Mouse (Mus musculus): ENCODE results near the gene Ube4b. TPM values are rescaled to one million over a fixed set of nuclear protein-coding genes. Genes with fewer than 3 reads are reported as not detected.

The Ube4b gene
- total RNA-seq, 2 experiments from 2014 or later = 100 to 102 TPM

- intact Hi-C loops (cut with DNase I) = no loop called here
Measured at GRCm38 (mm10) chr4:149351596-149352150, 74.9 kb downstream of the Ube4b start.

DNA sequence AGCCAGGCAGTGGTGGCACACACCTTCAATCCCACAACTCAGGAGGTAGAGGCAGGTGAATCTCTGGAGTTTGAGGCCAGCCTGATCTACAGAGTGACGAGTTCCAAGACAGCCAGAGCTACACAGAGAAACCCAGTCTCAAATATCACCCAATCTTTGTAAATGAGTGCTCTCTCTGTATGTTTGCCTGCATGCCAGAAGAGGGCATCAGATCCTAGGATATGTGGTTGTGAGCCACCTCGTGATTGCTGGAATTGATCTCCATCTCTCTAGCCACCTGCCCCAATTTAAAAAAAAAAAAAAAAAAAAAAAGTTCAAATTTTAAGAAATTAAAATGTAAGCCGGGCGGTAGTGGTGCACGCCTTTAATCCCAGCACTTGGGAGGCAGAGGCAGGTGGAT lies 77.6 kb downstream of the Ube4b start:
- no peak for DNase-seq (ENCODE audit: low spot score in 2 of 2)
- intact Hi-C loops (cut with DNase I) = no loop called here

More at GRCm38 (mm10) chr4:149351596-149352150, 74.9 kb downstream of the Ube4b start:
- no peak for DNase-seq (ENCODE audit: low spot score in 2 of 2)

DNA sequence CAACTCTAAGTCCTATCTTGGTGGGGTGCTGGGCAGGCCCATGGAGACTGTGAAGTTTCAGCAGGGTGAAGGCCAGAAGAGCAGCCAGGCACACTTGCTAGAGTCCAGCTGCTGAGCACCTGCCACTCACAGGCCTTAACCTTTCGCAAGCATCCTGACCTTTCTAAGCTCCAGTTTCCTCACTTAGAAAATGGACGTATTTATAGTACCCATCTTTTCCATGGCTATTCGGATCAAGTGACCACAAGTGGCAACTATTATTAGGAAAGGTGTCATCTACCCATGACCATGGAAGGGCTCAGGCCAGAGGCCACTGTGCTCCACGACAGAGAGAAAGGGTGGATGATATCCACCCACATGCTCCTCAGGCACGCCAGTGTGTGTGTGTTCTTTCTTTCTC lies 80.7 kb downstream of the Ube4b start:
- intact Hi-C loops (cut with DNase I) = no loop called here
- no peak for DNase-seq (ENCODE audit: low spot score in 2 of 2)

GRCm38 (mm10) chr4:149344311-149344710 lies 82.2 kb downstream of the Ube4b start:
- no peak for DNase-seq (ENCODE audit: low spot score in 2 of 2)
- intact Hi-C loops (cut with DNase I) = no loop called here

DNA sequence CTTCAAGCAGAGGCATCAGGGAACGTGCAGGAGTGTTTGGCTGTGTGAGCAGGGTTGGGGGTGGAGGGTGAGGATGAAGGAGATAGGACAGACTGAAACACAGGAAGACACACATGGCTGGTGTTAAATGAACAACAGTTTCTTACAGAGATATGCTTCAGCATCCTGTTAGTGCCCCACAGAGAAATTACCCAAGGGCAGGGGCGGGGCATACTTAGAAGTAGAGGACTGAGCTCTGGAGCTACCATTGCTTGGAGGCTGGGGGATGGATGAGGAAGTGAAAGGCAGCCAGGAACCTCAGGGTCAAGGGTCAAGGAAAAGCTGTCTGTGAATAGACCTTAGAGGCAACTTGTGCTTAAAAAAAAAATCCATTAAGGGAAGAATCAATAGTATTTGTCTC lies 85.9 kb downstream of the Ube4b start:
- intact Hi-C loops (cut with DNase I) = no loop called here

DNA sequence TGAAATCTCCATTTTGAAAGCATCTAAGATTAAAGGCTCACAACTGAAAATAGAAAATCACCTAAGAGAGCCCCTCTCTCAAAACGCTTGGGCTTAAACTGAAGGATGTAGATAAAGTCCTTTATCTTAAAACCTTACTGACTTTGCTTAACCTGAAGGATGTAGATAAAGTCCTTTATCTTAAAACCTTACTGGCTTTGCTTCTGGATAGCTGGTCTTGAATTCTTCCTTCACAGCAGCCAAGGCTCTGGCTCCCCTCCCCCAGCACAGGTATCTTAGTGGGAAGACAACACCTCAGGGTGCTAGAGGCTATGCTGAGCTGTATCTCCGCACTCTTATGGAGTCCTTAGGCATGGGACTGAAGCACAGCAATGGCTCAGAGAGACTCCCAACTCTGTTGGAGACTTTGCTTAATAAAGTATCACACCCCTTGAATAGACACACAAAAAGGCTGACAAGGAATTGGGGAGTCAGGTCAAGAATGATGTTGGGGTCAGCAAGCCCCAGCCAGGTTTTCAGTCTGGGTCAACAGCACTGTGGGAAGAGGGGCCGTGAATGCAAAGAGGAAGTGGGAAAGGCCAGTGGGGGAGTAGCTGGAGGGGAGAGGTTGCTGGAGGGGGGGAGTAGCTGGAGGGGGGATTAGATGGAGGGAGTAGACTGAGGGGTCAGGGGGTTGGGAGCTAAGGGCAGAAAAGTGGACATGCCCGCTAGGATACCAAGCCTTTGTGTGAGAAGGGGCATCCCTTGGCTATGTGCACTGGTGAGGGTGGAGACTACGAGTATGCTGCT lies 86.9 kb downstream of the Ube4b start:
- intact Hi-C loops (cut with DNase I) = no loop called here

More for the DNA sequence above, 85.9 kb downstream of the Ube4b start:
- DNase-seq (ENCODE audit: low spot score in 2 of 2) = peak in 1 of 2 experiments; percentile 52

DNA sequence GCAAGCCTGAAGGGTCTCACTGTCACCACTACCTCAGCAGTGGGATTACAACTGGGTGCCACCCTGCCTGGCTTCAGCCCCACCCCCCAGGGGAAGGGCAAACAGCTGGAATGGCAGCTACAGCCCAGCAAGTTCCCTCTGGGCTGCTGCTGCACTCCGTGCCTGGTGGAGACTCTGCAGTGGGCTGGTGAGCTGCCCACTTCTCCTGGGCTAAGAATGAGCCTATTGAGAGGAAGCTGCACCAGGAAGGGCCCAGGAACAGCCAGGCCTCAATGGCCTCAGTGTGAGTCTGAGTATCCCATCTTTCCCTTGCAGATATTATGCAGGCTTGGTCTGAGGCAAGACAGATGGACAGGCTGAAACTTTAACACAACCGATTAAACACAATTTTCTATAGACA lies 88.4 kb downstream of the Ube4b start:
- intact Hi-C loops (cut with DNase I) = no loop called here
- peak in 1 of 2 experiments; percentile 41 for DNase-seq (ENCODE audit: low spot score in 2 of 2)

More for the DNA sequence above, 86.9 kb downstream of the Ube4b start:
- DNase-seq (ENCODE audit: low spot score in 2 of 2) = no peak

- DNase-seq (ENCODE audit: low spot score in 2 of 2) = no peak
- intact Hi-C loops (cut with DNase I) = no loop called here
Measured at GRCm38 (mm10) chr4:149337353-149337752, 89.2 kb downstream of the Ube4b start.

GRCm38 (mm10) chr4:149336302-149336701 lies 90.2 kb downstream of the Ube4b start:
- DNase-seq (ENCODE audit: low spot score in 2 of 2) = no peak

DNA sequence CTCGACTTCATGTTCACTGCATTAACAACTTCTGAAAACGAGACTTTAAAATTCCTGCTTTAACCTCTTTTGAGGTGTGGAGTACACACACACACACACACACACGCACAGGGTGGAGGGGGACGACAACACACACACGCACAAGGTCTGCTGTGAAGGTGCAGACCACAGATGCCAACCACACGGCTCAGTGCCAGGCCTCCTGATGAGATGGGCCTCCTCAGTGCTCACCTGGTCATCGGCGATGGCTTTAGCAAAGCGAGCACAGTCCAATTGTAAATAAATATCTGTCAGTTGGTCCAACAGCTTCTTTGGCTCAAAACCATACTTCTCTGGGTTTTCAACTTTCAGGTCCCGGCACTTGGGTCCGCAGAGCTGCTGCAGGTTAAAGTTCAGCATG lies 91.7 kb downstream of the Ube4b start:
- intact Hi-C loops (cut with DNase I) = no loop called here
- DNase-seq (ENCODE audit: low spot score in 2 of 2) = no peak

More at GRCm38 (mm10) chr4:149336302-149336701, 90.2 kb downstream of the Ube4b start:
- intact Hi-C loops (cut with DNase I) = no loop called here

GRCm38 (mm10) chr4:149332726-149333125 lies 93.8 kb downstream of the Ube4b start:
- intact Hi-C loops (cut with DNase I) = no loop called here
- DNase-seq (ENCODE audit: low spot score in 2 of 2) = no peak

DNA sequence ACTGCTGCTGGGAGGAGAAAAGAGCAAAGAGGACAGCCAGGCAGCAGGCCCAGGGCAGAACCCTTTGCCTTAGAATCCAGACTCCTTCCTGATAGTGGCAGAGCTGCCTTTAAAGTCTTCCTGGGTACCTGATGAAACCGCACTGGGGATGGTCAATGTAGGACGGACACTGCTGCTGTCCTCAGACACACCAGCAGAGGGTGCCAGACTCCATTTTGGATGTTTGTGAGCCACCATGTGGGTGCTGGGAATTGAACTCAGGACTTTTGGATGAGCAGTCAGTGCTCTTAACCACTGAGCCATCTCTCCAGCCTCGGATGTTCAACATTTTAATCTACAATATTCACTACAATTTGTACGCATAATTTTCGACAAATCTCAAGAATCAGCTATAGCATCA lies 96.1 kb downstream of the Ube4b start:
- intact Hi-C loops (cut with DNase I) = no loop called here
- DNase-seq (ENCODE audit: low spot score in 2 of 2) = no peak

DNA sequence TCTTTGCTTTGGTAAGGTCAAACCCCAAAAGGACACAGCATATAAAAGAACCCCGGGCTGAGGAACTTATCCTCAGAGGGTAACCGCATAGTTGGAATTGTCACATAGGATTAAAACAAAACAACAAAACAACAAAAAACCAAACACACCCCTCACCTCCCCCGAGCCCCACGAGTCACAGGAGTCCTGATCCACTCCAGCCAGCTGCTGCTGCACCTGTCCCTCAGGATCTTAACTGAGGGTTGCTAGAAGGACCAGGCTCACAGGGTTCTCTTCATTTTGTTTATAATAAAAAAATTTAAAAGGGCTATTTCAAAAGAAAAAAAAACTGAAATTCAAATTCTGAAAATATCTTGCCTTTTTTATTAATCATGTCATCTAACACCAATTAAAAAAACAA lies 97.8 kb downstream of the Ube4b start:
- no peak for DNase-seq (ENCODE audit: low spot score in 2 of 2)
- intact Hi-C loops (cut with DNase I) = no loop called here

DNA sequence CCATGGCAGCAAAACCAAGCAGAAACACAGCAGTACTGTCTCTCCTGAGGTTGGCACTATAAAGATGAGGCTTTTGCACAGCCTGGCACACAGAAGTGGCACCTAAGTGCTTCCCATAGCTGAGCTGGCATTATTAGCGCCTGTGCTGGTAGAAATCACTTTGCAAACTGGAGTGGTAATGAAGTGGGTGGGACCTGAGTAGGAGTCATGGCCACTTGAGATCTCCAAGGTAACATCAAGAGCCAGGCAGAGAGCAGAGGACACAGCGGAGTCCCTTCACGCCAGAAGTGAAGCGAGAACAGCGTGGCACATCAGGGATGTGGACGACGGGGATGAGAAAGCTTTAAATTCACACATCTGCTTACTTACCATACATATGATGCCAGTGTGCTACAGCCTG lies 99.3 kb downstream of the Ube4b start:
- intact Hi-C loops (cut with DNase I) = no loop called here

DNA sequence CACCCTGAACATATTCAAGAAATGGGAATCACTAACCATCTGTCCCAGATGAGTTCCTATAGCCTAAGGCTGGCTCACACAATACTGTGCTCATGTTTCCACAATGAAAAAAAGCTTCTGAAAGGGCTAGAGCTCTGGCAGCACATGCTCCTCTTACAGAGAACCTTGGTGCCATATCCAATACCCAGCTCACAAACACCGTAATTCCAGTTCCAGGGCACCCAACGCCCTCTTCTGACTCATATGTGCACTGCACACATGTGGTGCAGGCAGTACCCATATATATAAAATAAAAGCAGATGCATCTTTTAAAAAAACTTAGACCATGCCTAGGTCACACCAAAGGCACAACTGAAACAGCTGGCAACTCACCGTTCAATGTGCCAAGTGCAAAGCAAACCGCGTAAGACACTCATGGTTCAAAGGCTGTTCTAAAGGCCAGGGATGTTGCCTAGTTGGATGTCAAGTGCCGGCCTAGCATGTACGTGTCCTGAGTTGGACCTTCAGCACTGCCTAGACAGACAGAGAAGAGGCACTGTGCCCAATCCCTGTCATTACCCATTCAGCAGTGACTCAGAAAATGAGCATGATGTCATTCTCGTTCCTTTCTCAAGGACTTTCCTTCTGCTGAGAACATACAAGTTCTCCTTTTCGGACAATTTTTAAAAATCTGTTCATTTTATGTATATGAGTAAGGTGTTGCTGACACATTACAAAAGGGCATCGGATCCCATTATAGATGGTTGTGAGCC lies 101.0 kb downstream of the Ube4b start:
- DNase-seq (ENCODE audit: low spot score in 2 of 2) = peak in 1 of 2 experiments; percentile 66
- intact Hi-C loops (cut with DNase I) = no loop called here

More for the DNA sequence above, 99.3 kb downstream of the Ube4b start:
- no peak for DNase-seq (ENCODE audit: low spot score in 2 of 2)

GRCm38 (mm10) chr4:149323730-149324129 lies 102.8 kb downstream of the Ube4b start:
- intact Hi-C loops (cut with DNase I) = no loop called here
- no peak for DNase-seq (ENCODE audit: low spot score in 2 of 2)

- intact Hi-C loops (cut with DNase I) = no loop called here
- no peak for DNase-seq (ENCODE audit: low spot score in 2 of 2)
Measured at GRCm38 (mm10) chr4:149322718-149323117, 103.8 kb downstream of the Ube4b start.

- DNase-seq (ENCODE audit: low spot score in 2 of 2) = no peak
- intact Hi-C loops (cut with DNase I) = no loop called here
Measured at GRCm38 (mm10) chr4:149322286-149322685, 104.3 kb downstream of the Ube4b start.

DNA sequence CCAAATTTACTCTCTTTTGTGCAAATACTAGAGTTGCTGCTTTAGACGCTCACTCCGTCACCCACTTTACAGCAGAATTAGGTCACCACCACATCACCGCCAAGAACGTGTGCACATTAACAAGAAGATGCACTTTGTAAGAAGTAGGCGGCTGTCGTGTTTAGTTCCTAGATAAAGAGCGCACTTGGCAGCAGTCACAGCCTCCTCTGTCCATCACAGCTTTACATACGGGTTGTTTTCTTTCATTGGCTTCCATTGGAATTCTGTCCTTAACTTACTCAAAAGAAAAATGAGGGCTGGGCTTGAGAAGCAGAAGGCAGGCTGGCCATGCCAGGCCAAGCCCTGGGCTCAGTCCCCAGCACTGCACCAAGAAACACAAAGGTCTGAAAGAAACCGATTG lies 107.5 kb downstream of the Ube4b start:
- peak; percentile 36 to 76 for DNase-seq (ENCODE audit: low spot score in 2 of 2)
- intact Hi-C loops (cut with DNase I) = no loop called here

GRCm38 (mm10) chr4:149317387-149317786 lies 109.2 kb downstream of the Ube4b start:
- intact Hi-C loops (cut with DNase I) = no loop called here
- no peak for DNase-seq (ENCODE audit: low spot score in 2 of 2)
